Mouse (Mus musculus): ENCODE measurements at regions not wholly inside any gene's neighbourhood (a gene's known extent, or its start where the extent isn't known, plus 50 kb on each side); places are given as distances from the start of the nearest gene placed in this dataset.

DNA sequence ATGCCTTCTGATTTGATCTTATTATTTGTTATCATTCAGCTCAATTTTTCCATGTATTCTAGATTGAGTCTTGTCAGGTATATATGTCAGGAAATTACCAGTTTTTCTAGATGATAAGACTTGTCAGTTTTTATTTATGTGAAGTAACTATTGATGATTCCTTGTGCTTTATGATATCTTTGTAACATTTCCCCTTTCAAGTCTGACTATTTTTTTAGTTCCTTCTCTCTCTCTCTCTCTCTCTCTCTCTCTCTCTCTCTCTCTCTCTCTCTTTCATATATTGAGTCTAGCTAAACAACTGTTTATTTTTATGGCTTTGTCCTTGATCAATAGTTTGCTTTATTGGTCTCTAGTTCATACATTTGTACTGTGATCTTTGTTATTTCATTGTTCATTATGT is 199.7 kb upstream of the Sema3a start:
- DNase-seq (ENCODE audit: low spot score in 2 of 2) = no peak

- DNase-seq (ENCODE audit: low spot score in 2 of 2) = no peak
Observed at GRCm38 (mm10) chr5:12926289-12926688, 198.9 kb upstream of the Sema3a start.

- no peak for DNase-seq (ENCODE audit: low spot score in 2 of 2)
Observed at GRCm38 (mm10) chr5:12927247-12927646, 198.0 kb upstream of the Sema3a start.

DNA sequence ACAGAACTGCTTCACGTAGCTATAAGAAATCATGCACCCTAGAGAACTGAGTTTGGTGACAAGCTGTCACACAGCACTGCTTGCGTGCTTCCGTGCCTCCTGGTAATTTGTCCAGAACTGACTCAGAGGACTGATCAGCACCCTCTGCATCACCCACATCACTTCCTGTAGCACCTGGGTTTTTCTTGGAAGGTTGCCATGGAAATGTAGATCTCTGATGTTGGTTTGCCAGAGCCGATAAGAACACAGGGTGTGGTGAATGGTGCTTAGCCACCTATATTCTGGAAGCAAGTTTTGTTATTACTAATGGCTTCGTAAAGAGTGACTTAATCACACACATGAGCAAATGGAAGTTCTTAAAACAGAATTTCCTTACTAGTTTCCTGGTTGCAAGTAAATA is 188.2 kb upstream of the Sema3a start:
- DNase-seq (ENCODE audit: low spot score in 2 of 2) = no peak

DNA sequence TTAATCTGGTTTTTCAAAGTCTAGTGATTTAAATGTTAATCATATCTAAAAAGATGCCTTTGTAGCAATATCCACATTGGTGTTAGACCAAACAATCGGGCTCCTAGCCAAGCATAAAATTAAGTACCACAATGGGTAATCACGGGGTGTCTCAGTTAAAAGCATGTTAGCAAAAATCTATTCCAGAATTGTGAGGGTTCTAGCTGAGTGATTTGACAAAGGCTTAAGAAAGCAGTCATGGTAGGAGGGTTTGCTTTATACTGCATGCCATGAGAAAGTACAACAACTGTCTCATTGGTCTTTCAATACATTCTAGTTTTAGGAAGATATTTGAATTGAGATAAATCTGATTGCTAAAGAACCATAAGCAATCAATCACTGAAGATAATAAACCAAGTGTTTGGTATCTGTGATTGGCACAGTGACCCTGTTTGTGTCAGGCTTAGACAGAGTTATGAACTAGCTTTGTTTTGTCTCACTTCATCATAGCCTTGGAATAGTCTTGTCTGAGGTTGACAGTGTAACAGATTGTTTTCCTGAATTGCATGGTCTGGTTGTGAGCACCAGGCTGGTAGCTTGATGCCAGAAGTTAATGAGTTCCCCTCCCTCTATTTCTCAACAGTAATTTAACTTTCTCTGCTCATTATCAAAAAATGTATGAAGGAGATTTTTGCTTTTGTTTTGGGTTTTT is 186.9 kb upstream of the Sema3a start:
- DNase-seq (ENCODE audit: low spot score in 2 of 2) = no peak

GRCm38 (mm10) chr5:12944554-12944953 is 180.7 kb upstream of the Sema3a start:
- DNase-seq (ENCODE audit: low spot score in 2 of 2) = no peak

DNA sequence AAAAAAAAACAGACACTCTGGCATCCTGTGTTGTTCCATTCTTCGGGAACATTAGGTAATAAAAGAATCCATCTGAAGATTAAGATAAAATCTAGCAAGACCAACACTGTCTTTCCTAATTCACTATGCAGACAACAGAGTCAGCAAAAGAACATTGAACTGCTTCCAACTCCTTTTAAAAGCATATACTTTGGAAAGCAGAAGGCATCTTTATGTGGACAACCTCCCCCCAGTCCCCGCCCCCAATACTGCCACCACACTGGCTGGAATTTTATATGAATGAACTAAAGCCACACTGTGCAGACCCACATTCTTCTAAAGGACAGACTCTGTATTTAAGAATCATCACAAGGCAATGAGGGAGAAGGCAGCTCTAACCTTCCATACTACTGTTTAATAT is 176.7 kb upstream of the Sema3a start:
- DNase-seq (ENCODE audit: low spot score in 2 of 2) = no peak

GRCm38 (mm10) chr5:12970987-12971386 is 154.2 kb upstream of the Sema3a start:
- no peak for DNase-seq (ENCODE audit: low spot score in 2 of 2)

GRCm38 (mm10) chr5:12973701-12974100 is 151.5 kb upstream of the Sema3a start:
- no peak for DNase-seq (ENCODE audit: low spot score in 2 of 2)

- no peak for DNase-seq (ENCODE audit: low spot score in 2 of 2)
Observed at GRCm38 (mm10) chr5:12976015-12976742, 149.0 kb upstream of the Sema3a start.

- DNase-seq (ENCODE audit: low spot score in 2 of 2) = no peak
Observed at GRCm38 (mm10) chr5:12977875-12978274, 147.3 kb upstream of the Sema3a start.

GRCm38 (mm10) chr5:12993826-12994225 is 131.4 kb upstream of the Sema3a start:
- DNase-seq (ENCODE audit: low spot score in 2 of 2) = no peak

DNA sequence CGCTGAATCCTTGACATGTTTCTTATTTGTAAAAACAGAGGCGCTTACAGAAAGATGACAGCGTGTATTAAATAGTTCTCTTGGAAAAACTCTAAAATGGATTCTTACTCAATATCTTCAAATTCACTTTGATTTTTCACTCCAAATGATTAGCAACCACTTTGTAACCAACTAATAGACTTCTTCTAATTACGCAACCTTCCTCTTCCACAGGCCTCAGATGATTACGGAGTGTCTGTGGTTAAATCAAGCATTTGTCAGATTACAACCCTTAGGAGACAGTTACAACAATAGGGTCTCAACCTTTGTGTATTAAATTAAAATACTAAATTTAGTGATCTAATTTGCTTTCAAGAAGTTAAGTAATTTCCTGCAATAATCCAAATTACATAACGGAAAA is 127.8 kb upstream of the Sema3a start:
- DNase-seq (ENCODE audit: low spot score in 2 of 2) = no peak

GRCm38 (mm10) chr5:13007132-13007531 is 118.1 kb upstream of the Sema3a start:
- no peak for DNase-seq (ENCODE audit: low spot score in 2 of 2)

GRCm38 (mm10) chr5:13022270-13022669 is 102.9 kb upstream of the Sema3a start:
- no peak for DNase-seq (ENCODE audit: low spot score in 2 of 2)

DNA sequence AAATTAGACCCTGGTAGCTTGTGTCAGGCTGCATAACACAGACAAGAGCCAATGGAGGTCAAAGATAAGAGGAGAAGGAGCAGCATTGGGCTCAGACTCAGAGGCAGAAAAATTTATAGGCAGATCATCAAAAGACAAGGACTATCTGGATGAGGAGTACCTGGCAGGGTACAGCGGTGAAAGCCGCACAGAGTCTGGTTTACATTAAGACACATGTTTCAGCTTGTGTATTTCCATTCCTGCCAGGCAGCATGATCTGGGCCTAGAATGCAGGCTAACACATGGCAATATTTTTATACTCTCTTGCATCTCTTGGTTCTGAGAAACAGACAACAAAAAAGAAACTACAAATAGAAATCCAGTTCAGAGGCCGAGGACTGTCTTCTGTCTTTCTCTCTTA is 91.9 kb upstream of the Sema3a start:
- DNase-seq (ENCODE audit: low spot score in 2 of 2) = no peak

DNA sequence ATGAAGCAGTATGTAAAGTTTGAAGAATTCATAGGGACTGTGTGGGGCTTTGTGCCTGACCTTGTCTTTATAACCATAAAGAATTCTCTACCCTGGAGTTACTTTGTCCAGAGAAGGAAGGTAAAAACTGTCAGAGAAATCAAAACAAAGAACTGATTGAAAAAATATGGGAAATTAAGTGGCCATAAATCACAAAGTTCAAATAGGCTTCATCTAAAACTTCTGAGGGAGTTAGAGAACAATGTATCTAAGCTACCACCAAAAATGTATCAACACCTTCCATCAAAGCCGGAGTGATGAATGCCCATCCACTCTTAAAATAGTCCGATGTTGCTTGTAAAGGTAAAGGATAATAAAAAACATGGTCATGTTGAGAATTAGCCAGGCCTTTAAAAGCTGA is 89.1 kb upstream of the Sema3a start:
- DNase-seq (ENCODE audit: low spot score in 2 of 2) = no peak

DNA sequence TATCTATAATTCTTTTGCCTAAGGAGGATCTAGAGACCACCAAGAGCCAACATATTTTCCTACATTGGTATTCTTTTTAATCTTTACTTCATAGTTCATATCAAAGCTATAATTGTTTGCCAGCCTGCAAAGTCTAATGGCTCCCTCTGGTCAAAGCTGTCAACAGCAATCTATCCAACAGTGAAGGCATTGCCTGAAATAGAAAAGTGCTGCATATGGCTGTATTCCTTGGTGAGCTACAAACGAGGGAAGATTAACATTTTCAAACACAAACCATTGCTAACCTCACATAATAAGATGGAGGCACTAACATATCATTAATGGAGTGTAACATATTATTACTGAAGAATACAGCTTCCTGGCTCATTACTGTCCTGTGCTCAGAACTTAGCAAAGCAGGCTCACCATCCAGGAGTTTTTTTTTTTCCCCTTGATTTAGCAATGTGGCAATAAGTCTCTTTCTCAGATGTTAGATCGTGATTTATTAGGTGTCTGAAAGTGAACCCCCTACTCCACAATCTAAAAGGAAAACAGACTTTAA is 66.3 kb upstream of the Sema3a start:
- no peak for DNase-seq (ENCODE audit: low spot score in 2 of 2)

DNA sequence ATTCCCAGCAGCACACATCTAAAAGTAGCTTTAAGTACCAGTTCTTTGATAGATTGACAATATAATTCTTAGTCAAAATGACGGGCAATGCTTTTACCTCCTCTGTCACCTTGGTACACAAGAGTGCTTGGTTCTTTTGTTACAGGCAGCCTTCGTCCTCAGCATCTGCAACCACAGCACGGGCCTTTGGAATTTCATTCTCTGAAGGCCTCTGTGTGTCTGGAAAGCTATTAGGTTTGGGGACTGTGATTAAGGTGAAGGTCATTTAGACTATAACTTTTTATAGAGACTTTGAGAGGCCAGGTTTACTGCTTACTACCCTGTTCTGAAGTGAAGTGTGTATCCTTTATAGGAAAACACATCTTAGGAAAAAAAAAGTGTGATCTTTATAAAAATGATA is 58.3 kb upstream of the Sema3a start:
- DNase-seq (ENCODE audit: low spot score in 2 of 2) = no peak

All from left cerebral cortex, adult 18-20 months (tissue).